Mouse (Mus musculus) forebrain, embryonic 16.5 days (tissue): ENCODE measurements around the gene Pth2. TPM values are rescaled to one million over a fixed set of nuclear protein-coding genes. Genes with fewer than 3 reads are reported as not detected.

Experiments
- ATAC-seq: fragments of 200-750 bp; cut with Nextera tagmentation; 2 replicates; pipeline ENCODE4 v1.8.0; 2017; ENCODE audit warnings: mild to moderate bottlenecking, moderate library complexity
- H3K27ac ChIP-seq: fragments of 300-500 bp; sonication (generic); 2 replicates; pipeline ENCODE4 v1.5.1; 2014; ENCODE audit warnings: low read length, control low read depth
- H3K27me3 ChIP-seq: fragments of 300-500 bp; sonication (generic); replicated peaks from 2 replicates; pipeline ENCODE4 v1.6.1; 2014; ENCODE audit warnings: low read length; ENCODE audit not compliant: control insufficient read depth, insufficient read depth
- H3K36me3 ChIP-seq: fragments of 300-500 bp; sonication (generic); 2 replicates; pipeline ENCODE4 v1.6.1; 2014; ENCODE audit not compliant: control insufficient read depth, insufficient read depth
- H3K4me1 ChIP-seq: fragments of 300-500 bp; sonication (generic); replicated peaks from 2 replicates; pipeline ENCODE4 v1.6.1; 2014; ENCODE audit warnings: low read length; ENCODE audit not compliant: control insufficient read depth, insufficient read depth
- H3K4me2 ChIP-seq: fragments of 300-500 bp; sonication (generic); 2 replicates; pipeline ENCODE4 v1.6.1; 2014; ENCODE audit warnings: mild to moderate bottlenecking, low read length, control low read depth
- H3K4me3 ChIP-seq: fragments of 300-500 bp; sonication (generic); replicated peaks from 2 replicates; pipeline ENCODE4 v1.5.1; 2014; ENCODE audit warnings: mild to moderate bottlenecking, low read length, control low read depth
- H3K9ac ChIP-seq: fragments of 300-500 bp; sonication (generic); replicated peaks from 2 replicates; pipeline ENCODE4 v1.6.1; 2014; ENCODE audit warnings: low read depth, low read length, control low read depth
- H3K9me3 ChIP-seq: fragments of 300-500 bp; sonication (generic); 2 replicates; pipeline ENCODE4 v1.6.1; 2016; ENCODE audit warnings: low read length; ENCODE audit not compliant: control insufficient read depth
- WGBS: fragments of 180-500 bp; shearing (Covaris S2); extraction: QIAGEN DNeasy Blood & Tissue Kit; methylation state at CpG from one replicate; pipeline ENCODE4 v1.1.7; 2014; 5-methylcytosine and 5-hydroxymethylcytosine counted together
- polyA plus RNA-seq: library from polyadenylated mRNA; unstranded; fragments of >200 nt; fragmentation: Nextera tagmentation; extraction: Ambion mirVana; gene quantifications from 2 replicates; pipeline ENCODE4 v1.2.1, GENCODE M21; 2015

The Pth2 gene
- polyA plus RNA-seq, 1 experiment from 2014 or later, result 0.63 TPM

DNA sequence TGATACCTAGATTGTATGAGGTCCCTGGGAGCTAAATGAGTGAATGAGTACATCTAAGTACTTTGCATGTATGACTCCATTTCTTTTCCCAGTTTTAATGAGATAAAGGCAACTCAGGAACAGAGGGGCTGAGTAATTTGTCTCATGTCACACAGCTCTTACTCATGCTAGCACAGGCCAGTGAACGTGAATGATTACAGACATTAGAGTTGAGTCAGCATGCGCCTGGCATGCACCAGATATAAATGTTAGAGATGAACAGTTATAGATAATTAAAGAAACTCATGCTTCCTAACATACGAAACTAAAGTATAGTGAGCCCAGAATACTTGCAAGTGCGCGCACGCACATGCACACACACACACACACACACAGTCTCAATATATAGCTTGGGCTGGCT, 9.4 kb downstream of the Pth2 start:
- H3K27me3 ChIP-seq, result peaks cover 2% of the 10 kb centered on the region; the same call in 1 of the 2 replicates
- no peak overlapping the region for H3K4me2 ChIP-seq
- 89% methylated on average over 6 of the region's 6 CpGs for WGBS
- no peaks in the 10 kb centered on the region for H3K9me3 ChIP-seq
- ATAC-seq, result no peak
- H3K36me3 ChIP-seq, result no peaks in the 10 kb centered on the region
- no peak overlapping the region for H3K9ac ChIP-seq
- no peak overlapping the region for H3K27ac ChIP-seq
- no peak overlapping the region for H3K4me3 ChIP-seq
- no peaks in the 10 kb centered on the region for H3K4me1 ChIP-seq

DNA sequence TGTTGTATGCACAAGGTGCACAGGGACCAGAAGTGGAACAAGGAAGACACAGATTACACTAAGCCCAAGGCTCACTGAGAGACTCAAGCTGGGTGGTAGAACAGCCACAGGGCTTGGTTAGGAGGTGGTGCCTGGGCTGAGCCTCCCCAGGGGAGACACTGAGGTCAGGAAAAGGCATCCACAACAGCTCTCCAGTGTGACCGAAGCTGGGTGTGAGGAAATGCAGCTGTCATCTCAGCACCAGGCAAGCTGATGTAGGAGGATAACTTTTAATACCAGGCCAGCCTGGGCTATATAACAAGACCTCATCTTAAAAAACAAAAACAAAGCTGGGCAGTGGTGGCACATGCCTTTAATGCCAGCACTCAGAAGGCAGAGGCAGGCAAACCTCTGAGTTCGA, 10.4 kb downstream of the Pth2 start:
- H3K27me3 ChIP-seq, result peaks cover 2% of the 10 kb centered on the region; the same call in 1 of the 2 replicates
- WGBS, result 80% methylated on average over 2 of the region's 2 CpGs
- ATAC-seq, result no peak

DNA sequence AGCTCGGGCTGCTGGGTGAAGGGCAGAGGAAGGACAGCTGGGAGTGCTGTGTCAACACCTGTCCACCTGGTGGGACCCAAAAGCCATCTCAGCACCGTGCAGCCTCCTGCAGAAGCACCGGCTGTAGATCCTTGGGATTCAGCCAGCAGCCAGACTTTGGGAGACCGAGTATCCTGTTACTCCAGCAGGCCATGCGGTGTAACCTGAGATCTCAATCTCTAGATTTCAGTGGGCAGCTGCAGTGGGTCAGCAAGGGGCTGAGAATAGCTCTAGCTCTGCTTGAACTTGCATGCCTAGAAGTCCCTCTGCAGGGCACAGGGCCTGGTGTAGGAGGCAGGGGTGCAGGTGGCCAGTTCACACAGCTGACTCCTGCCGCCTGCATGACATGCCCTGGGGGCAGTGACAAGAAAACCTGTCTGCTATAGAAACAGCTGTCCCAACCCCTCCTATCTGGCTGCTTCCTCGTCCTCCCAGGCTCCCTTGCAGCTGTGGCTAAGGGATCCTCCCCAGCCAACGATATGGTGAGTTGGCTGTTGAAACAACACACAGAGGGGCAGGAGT, 11.1 kb downstream of the Pth2 start:
- Histone ChIP-seq H3K4me3 (no peak overlapping the region), H3K9ac (no peak overlapping the region), H3K4me2 (no peak overlapping the region), H3K27ac (no peak overlapping the region), H3K27me3 (0 out of 2 replicates have a peak, but pooled peaks cover 2% of the 10 kb centered on the region), H3K4me1 (no peaks in the 10 kb centered on the region), H3K9me3 (no peaks in the 10 kb centered on the region), H3K36me3 (no peaks in the 10 kb centered on the region)
- no peak for ATAC-seq
- 22% methylated on average over 8 of the region's 8 CpGs for WGBS

More for the DNA sequence above, 10.4 kb downstream of the Pth2 start:
- Histone ChIP-seq H3K4me1 (no peaks in the 10 kb centered on the region), H3K27ac (no peak overlapping the region), H3K36me3 (no peaks in the 10 kb centered on the region), H3K9ac (no peak overlapping the region), H3K4me3 (no peak overlapping the region), H3K9me3 (no peaks in the 10 kb centered on the region), H3K4me2 (no peak overlapping the region)

DNA sequence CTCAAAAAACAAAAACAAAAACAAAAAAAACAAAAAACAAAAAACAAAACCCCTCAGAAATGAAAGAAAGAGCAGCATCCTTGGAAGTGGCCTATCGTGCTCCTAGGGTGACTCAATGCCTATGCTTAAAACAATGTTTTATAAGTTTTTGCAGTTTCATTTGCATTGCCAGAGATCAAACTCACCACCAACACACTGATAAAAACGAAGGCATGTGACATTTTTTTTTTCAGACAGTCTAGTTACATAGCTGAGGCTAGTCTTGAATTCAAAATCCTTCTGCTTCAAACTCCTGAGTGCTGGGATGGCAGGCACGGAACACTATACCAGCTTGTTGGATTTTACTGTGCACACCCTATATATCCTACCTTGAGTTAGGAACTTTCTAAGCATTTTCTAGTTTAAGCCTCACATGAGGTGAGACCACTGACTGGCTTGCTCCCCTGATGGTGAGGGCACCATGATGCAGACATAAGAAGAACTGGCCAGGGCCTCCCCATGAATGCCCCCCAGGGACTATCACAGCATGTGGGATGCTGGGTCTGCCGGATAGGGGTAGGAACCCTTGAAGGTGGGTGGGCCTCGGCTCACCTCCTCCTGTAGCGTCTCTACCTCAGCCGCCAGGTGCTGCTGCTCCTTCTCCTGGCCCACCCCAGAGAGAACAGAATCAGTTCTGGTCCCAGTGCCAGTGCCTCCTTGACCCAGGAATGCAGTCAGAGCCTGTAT, 12.0 kb downstream of the Pth2 start:
- no peak for ATAC-seq
- Histone ChIP-seq H3K27me3 (0 out of 2 replicates have a peak, but pooled peaks cover 2% of the 10 kb centered on the region), H3K27ac (no peak overlapping the region), H3K9ac (no peak overlapping the region), H3K4me1 (no peaks in the 10 kb centered on the region), H3K9me3 (no peaks in the 10 kb centered on the region), H3K4me3 (no peak overlapping the region), H3K36me3 (no peaks in the 10 kb centered on the region), H3K4me2 (no peak overlapping the region)
- WGBS, result 82% methylated on average over 7 of the region's 7 CpGs

DNA sequence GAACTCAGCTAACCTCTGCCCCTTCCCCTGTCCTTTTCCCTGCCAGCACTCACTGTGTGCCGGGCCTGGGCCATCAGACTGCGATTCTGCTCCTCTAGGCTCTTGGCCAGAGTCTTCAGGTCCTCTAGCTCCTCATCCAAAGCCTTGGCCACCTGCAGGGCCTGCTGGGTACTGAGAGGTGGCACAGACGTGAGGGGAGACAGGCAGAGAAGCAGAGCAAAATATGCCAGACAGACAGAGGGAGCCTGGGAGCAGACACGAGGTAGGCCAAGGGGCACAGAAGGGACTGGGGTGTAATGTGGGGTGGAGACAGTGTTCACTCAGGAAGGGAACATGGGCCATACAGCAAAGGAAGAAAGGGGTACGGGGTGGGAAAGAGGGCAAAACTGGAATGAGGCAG, 12.6 kb downstream of the Pth2 start:
- no peak for ATAC-seq
- H3K4me2 ChIP-seq, result no peak overlapping the region
- H3K27ac ChIP-seq, result no peak overlapping the region
- no peak overlapping the region for H3K9ac ChIP-seq
- H3K4me3 ChIP-seq, result no peak overlapping the region
- H3K27me3 ChIP-seq, result 0 out of 2 replicates have a peak, but pooled peaks cover 2% of the 10 kb centered on the region
- WGBS, result 50% methylated on average over 5 of the region's 5 CpGs
- H3K36me3 ChIP-seq, result no peaks in the 10 kb centered on the region
- peaks cover 4% of the 10 kb centered on the region for H3K4me1 ChIP-seq
- H3K9me3 ChIP-seq, result no peaks in the 10 kb centered on the region

DNA sequence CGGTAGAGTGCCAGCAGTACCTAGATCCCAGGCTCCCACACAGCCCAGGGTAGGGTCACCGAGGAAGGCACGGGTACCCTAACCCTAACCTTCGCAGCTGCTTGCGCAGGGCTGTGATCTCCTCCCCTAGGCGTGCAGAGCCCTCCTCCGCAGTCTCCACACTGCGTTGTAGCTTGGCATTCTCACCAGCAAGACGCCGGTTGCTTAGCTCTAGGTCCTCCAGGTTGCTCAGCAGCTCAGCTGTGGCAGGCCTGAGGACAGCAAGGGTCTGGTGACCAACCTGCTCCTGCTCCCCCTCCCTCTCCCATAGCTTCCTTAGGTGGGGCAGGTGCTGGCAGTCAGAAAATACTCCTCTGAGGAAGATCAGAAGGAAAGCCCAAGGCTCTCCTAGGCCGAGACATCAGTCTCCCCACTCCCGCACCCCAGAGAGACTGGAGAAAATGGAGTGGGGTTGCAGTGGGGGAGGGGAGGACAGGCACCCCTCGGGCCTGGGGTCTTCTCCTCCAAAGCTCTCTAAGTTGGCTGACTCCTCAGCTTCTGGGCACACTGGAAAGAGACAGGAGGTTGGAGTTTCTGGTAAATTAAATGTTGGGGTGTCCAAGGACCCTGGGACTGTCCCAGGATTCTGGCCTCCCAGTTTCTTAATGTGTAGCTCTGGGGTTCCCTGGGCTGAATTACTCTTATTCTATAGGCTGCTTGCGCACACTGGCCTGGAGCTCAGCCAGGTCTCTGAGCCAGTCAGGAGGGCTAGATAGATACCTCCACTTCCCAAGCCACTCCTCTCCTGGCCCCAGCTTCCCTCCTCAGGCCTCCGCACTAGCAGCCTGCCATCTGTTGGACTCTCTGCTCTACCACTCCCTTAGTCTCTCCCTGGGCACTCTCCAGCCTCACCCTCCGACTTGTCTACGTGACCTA, 13.3 kb downstream of the Pth2 start:
- 72% methylated on average over 17 of the region's 17 CpGs for WGBS

DNA sequence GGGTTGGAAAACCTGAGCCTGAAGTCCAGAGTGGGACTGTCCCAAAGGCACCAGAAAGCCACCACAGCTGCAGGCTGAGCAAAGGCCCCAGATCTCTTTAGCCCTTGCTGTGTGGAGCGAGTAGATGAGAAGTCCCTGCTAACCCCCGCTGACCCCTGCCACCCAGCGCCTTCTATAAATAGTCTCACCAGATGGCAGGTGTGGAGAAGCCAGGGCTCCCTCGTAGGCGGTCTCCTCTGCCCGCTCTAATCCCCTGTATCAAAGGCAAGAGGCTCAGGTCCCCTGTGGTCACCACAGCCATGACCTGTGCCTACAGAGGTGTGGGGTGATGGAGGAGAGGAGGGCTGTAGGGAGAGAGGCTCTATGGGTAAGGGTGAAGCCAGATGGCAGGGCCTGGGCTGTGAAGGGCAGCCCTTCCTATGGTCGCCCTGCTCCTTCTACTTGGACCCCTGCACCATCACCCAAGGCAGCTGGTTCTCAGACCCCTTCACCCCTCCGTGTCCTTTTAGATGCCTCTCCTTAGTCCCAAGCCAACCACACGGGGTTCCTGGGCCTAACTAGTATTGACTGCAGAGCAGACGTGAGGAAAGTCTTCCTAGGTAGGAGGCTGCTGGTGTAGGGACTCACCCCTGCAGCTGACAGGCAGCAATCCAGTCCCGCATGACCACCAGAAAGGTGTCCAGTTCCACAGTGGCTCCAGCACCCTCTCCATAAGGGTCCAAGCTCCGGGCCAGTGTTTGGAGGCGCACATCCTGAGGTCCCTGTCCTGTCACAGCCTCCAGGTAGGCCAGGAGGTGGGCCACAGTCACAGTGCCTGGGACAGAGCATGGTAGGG, 14.8 kb downstream of the Pth2 start:
- no peak overlapping the region for H3K27ac ChIP-seq
- 58% methylated on average over 13 of the region's 13 CpGs for WGBS
- no peaks in the 10 kb centered on the region for H3K36me3 ChIP-seq

More for the DNA sequence above, 13.3 kb downstream of the Pth2 start:
- Histone ChIP-seq H3K9me3 (no peaks in the 10 kb centered on the region), H3K4me1 (peaks cover 5% of the 10 kb centered on the region), H3K36me3 (no peaks in the 10 kb centered on the region), H3K4me3 (no peak overlapping the region), H3K4me2 (no peak overlapping the region), H3K27me3 (0 out of 2 replicates have a peak, but pooled peaks cover 2% of the 10 kb centered on the region), H3K27ac (no peak overlapping the region), H3K9ac (no peak overlapping the region)
- ATAC-seq, result no peak

DNA sequence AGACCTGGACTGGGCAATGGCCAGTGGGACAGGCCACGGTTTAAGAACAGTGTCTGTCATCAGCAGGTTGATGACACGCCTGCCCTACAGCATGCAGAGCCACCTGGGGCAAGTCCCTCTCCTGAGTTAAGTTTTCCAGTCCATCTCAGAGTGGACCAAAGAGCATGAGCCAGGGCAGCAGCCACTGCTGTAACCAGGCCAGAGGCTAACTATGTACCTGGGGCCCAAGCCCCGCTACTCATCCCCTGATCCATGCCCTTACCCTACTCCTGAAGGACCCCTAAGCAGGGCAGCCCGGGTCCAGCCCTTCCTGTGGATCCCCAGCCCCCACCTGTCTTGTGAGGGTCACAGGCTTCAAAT, 15.4 kb downstream of the Pth2 start:
- peaks cover 5% of the 10 kb centered on the region for H3K4me1 ChIP-seq
- 86% methylated on average over 4 of the region's 4 CpGs for WGBS
- H3K4me2 ChIP-seq, result no peak overlapping the region
- H3K9me3 ChIP-seq, result no peaks in the 10 kb centered on the region
- H3K27me3 ChIP-seq, result no peaks in the 10 kb centered on the region
- H3K27ac ChIP-seq, result no peak overlapping the region
- H3K9ac ChIP-seq, result no peak overlapping the region
- H3K36me3 ChIP-seq, result no peaks in the 10 kb centered on the region
- H3K4me3 ChIP-seq, result no peak overlapping the region
- ATAC-seq, result no peak

More for the DNA sequence above, 14.8 kb downstream of the Pth2 start:
- no peak for ATAC-seq
- Histone ChIP-seq H3K4me2 (no peak overlapping the region), H3K27me3 (no peaks in the 10 kb centered on the region), H3K4me1 (peaks cover 5% of the 10 kb centered on the region), H3K4me3 (no peak overlapping the region), H3K9me3 (no peaks in the 10 kb centered on the region), H3K9ac (no peak overlapping the region)
